In the genomic region with DNA sequence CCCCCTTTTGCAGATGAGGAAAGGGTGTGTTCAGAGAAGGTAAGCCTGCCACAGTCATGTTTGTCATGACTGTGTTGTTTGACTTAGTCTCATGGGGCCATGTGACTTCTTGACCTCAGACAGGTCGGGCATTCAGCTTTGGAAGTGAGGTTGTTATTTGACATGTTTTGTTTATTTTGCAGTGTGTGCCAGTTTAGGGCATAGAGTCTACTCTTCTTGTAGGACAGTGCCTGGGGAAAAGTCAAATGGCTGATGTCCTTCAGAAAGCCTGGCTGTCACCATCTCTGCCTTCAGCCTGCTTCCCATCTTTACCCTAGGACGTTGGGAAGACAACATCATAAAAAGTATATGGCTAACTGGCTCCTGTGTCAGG, we compare ENCODE assay signal across 8 mouse cellular contexts. TPM values are rescaled to one million over a fixed set of nuclear protein-coding genes. Genes with fewer than 3 reads are reported as not detected.
DNase-seq lines count a peak whose midpoint lies in the region; ATAC-seq and TF ChIP-seq lines count a peak whose summit lies in the region.

No protein-coding gene starts in this region.

- no peak overlapping the region for H3K27ac ChIP-seq in lung, embryonic 14.5 days (ENCODE audit: low read depth)
- peak overlapping the region; percentile 95 for H3K27ac ChIP-seq in hindbrain, embryonic 10.5 days
- H3K27ac ChIP-seq in liver, embryonic 12.5 days: peak overlapping the region; percentile 90; the same call in 1 of the 2 replicates
- H3K27ac ChIP-seq in stomach, embryonic 14.5 days (ENCODE audit: low read length): no peak overlapping the region

- WGBS in lung, embryonic 14.5 days: 38% methylated on average over 2 of the region's 2 CpGs
- 14% methylated on average over 2 of the region's 2 CpGs for WGBS in hindbrain, embryonic 10.5 days
- WGBS in liver, embryonic 12.5 days (ENCODE audit: insufficient replicate concordance): 38% methylated on average over 2 of the region's 2 CpGs
- 45% methylated on average over 2 of the region's 2 CpGs for WGBS in stomach, embryonic 14.5 days

- intact Hi-C loops in left cerebral cortex, postnatal 36 days (cut with DNase I): loop anchor here (10.0 kb wide), 1 partner anchor 48 kb away; no protein-coding TSS in a partner anchor

- H3K36me3 ChIP-seq in lung, embryonic 14.5 days (ENCODE audit: insufficient read depth): no peaks in the 10 kb centered on the region
- H3K36me3 ChIP-seq in hindbrain, embryonic 10.5 days: peaks cover 34% of the 10 kb centered on the region
- peaks cover 20% of the 10 kb centered on the region for H3K36me3 ChIP-seq in liver, embryonic 12.5 days
- no peaks in the 10 kb centered on the region for H3K36me3 ChIP-seq in stomach, embryonic 14.5 days (ENCODE audit: control insufficient read depth, insufficient read depth, low read length)

- no peaks in the 10 kb centered on the region for H3K9me3 ChIP-seq in lung, embryonic 14.5 days (ENCODE audit: low read depth, low read length)
- H3K9me3 ChIP-seq in hindbrain, embryonic 10.5 days: no peaks in the 10 kb centered on the region
- no peaks in the 10 kb centered on the region for H3K9me3 ChIP-seq in liver, embryonic 12.5 days (replicated peaks)
- H3K9me3 ChIP-seq in stomach, embryonic 14.5 days (ENCODE audit: control insufficient read depth, low read depth, low read length): no peaks in the 10 kb centered on the region

- H3K27me3 ChIP-seq in lung, embryonic 14.5 days (ENCODE audit: insufficient read depth, low read length): no peaks in the 10 kb centered on the region
- H3K27me3 ChIP-seq in hindbrain, embryonic 10.5 days (ENCODE audit: insufficient read depth, poor library complexity, severe bottlenecking): 0 out of 2 replicates have a peak, but pooled peaks cover under 1% of the 10 kb centered on the region
- H3K27me3 ChIP-seq in liver, embryonic 12.5 days (replicated peaks): peaks cover 23% of the 10 kb centered on the region
- no peaks in the 10 kb centered on the region for H3K27me3 ChIP-seq in stomach, embryonic 14.5 days (ENCODE audit: control insufficient read depth, insufficient read depth, low read length)

- peak overlapping the region; percentile 94 for H3K4me2 ChIP-seq in lung, embryonic 14.5 days
- H3K4me2 ChIP-seq in liver, embryonic 12.5 days: peak overlapping the region; percentile 94
- 0 out of 2 replicates have a peak overlapping the region, but pooled peaks have one; percentile 99 for H3K4me2 ChIP-seq in stomach, embryonic 14.5 days (replicated peaks; ENCODE audit: low read depth, low read length)

- peaks cover 3% of the 10 kb centered on the region; the same call in 1 of the 2 replicates for H3K4me1 ChIP-seq in lung, embryonic 14.5 days (ENCODE audit: insufficient read depth)
- peaks cover 82% of the 10 kb centered on the region for H3K4me1 ChIP-seq in hindbrain, embryonic 10.5 days (replicated peaks)
- peaks cover 67% of the 10 kb centered on the region for H3K4me1 ChIP-seq in liver, embryonic 12.5 days
- H3K4me1 ChIP-seq in stomach, embryonic 14.5 days (ENCODE audit: control insufficient read depth, insufficient read depth, low read length): peaks cover 3% of the 10 kb centered on the region; the same call in 1 of the 2 replicates

- no peak overlapping the region for H3K4me3 ChIP-seq in lung, embryonic 14.5 days (ENCODE audit: low read depth, low read length)
- peak overlapping the region; percentile 83 for H3K4me3 ChIP-seq in hindbrain, embryonic 10.5 days
- peak overlapping the region; percentile 81 for H3K4me3 ChIP-seq in liver, embryonic 12.5 days
- no peak overlapping the region for H3K4me3 ChIP-seq in stomach, embryonic 14.5 days (ENCODE audit: low read depth, low read length)

- TF ChIP-seq CTCF in lung, embryonic 14.5 days (IDR thresholded peaks at IDR 0.05; ENCODE audit: low read depth): no peak

- ATAC-seq in lung, embryonic 14.5 days (ENCODE audit: insufficient read depth): no peak
- no peak for ATAC-seq in liver, embryonic 12.5 days
- ATAC-seq in stomach, embryonic 14.5 days (ENCODE audit: insufficient number of reproducible peaks, insufficient read depth, low FRiP score, low read depth): no peak

- H3K9ac ChIP-seq in lung, embryonic 14.5 days: no peak overlapping the region
- peak overlapping the region; percentile 86; the same call in 1 of the 2 replicates for H3K9ac ChIP-seq in liver, embryonic 12.5 days
- H3K9ac ChIP-seq in stomach, embryonic 14.5 days (replicated peaks; ENCODE audit: low read depth, low read length): no peak overlapping the region

- DNase-seq in lung, embryonic 14.5 days: no peak
- no peak for DNase-seq in lung, postnatal 36 days
- no peak for DNase-seq in hindbrain, embryonic 10.5 days (ENCODE audit: low spot score)
- DNase-seq in layer of hippocampus, adult 9-11 months: no peak
- no peak for DNase-seq in left cerebral cortex, postnatal 36 days (ENCODE audit: low spot score in 2 of 2)
- no peak for DNase-seq in heart, adult 9 months (ENCODE audit: low spot score in 2 of 2)

RNA-seq across cellular contexts. Expression of gene Spata13, which starts 2.8 kb away (rescaled TPM):
- polyA plus RNA-seq in lung, embryonic 14.5 days (2014; fragmentation: Nextera tagmentation; extraction: Ambion mirVana): 14.2 and 14.3 TPM in 2 replicates
- 56.7 and 66.0 TPM in 2 replicates for polyA plus RNA-seq in hindbrain, embryonic 10.5 days (2016; fragmentation: Nextera tagmentation; extraction: Ambion mirVana)
- 20.6 and 23.3 TPM in 2 replicates for polyA plus RNA-seq in liver, embryonic 12.5 days (2016; fragmentation: Nextera tagmentation; extraction: Ambion mirVana)
- 16.8 and 17.9 TPM in 2 replicates for polyA plus RNA-seq in stomach, embryonic 14.5 days (2014; fragmentation: Nextera tagmentation; extraction: Ambion mirVana)
- 10 to 100 TPM; 10.4 to 20.6 TPM for total RNA-seq in left cerebral cortex, postnatal 36 days (2021)

Comparison
In these comparisons a context has a peak if more than half of its experiments do, and no peak if none do; other contexts are left out.
1. H3K27ac ChIP-seq: peak in hindbrain, embryonic 10.5 days (single experiment) and liver, embryonic 12.5 days (single experiment); none in lung, embryonic 14.5 days (single experiment) and stomach, embryonic 14.5 days (single experiment).
2. H3K4me3 ChIP-seq: peak in hindbrain, embryonic 10.5 days (single experiment) and liver, embryonic 12.5 days (single experiment); none in lung, embryonic 14.5 days (single experiment) and stomach, embryonic 14.5 days (single experiment).
3. Peak in every context shown above with its lines, with median percentiles within 50 percentile points of each other: H3K4me2 ChIP-seq.